Mouse (Mus musculus): Measurements from ENCODE around the gene Dyx1c1.

Gene Dyx1c1

GRCm38 (mm10) chr9:73020566-73021097 is 62.0 kb downstream of the Dyx1c1 start:
- DNase-seq (ENCODE audit: inconsistent age in 2 of 2, low spot score in 1 of 2), result peak; percentile 65 to 86

All from adrenal gland, adult (tissue).